Mouse (Mus musculus): Measurements from ENCODE around the gene Mgrn1. TPM values are rescaled to one million over a fixed set of nuclear protein-coding genes. Genes with fewer than 3 reads are reported as not detected.

The Mgrn1 gene
- polyA plus RNA-seq (2017; shearing (Covaris generic)), result 80.7 TPM

GRCm38 (mm10) chr16:4885760-4886689 lies at the start of gene Mgrn1:
TSS of gene Mgrn1 (plus strand) at chr16:4886249.

GRCm38 (mm10) chr16:4880136-4880825 lies 5.8 kb upstream of the Mgrn1 start, which contains the start of gene Ubald1:
TSS of gene Ubald1 (minus strand) at chr16:4880315.

GRCm38 (mm10) chr16:4938461-4938860 lies 52.4 kb downstream of the Mgrn1 start, which contains the start of gene Nudt16l1:
TSS of gene Nudt16l1 (plus strand) at chr16:4938761.

GRCm38 (mm10) chr16:4963797-4964709 lies 78.0 kb downstream of the Mgrn1 start, which contains the start of gene Anks3:
TSS of gene Anks3 (minus strand) at chr16:4964205.

Other genes starting within 250 kb of the Mgrn1 start
- gene Vasn, start 246.3 kb upstream of the Mgrn1 start, polyA plus RNA-seq (2017; shearing (Covaris generic)), result 0.96 TPM
- gene Dnaja3, start 246.3 kb upstream of the Mgrn1 start, polyA plus RNA-seq (2017; shearing (Covaris generic)), result 68.3 TPM
- gene Coro7, start 206.5 kb upstream of the Mgrn1 start, polyA plus RNA-seq (2017; shearing (Covaris generic)), result 180 TPM
- 9.6 TPM for gene Nmral1, start 166.9 kb upstream of the Mgrn1 start, polyA plus RNA-seq (2017; shearing (Covaris generic))
- gene Hmox2, start 159.9 kb upstream of the Mgrn1 start, polyA plus RNA-seq (2017; shearing (Covaris generic)), result 104 TPM
- 45.5 TPM for gene Cdip1, start 96.0 kb upstream of the Mgrn1 start, polyA plus RNA-seq (2017; shearing (Covaris generic))
- gene 4930562C15Rik, start 50.8 kb upstream of the Mgrn1 start, polyA plus RNA-seq (2017; shearing (Covaris generic)), result 0.35 TPM
- 53.9 TPM for gene Ubald1, start 5.9 kb upstream of the Mgrn1 start, polyA plus RNA-seq (2017; shearing (Covaris generic))
- gene Nudt16l1, start 52.5 kb downstream of the Mgrn1 start, polyA plus RNA-seq (2017; shearing (Covaris generic)), result 163 TPM
- 96.9 TPM for gene Anks3, start 78.0 kb downstream of the Mgrn1 start, polyA plus RNA-seq (2017; shearing (Covaris generic))
- gene Sept12, start 111.6 kb downstream of the Mgrn1 start, polyA plus RNA-seq (2017; shearing (Covaris generic)), result not detected
- gene Smim22, start 121.0 kb downstream of the Mgrn1 start, polyA plus RNA-seq (2017; shearing (Covaris generic)), result not detected
- 24.5 TPM for gene Rogdi, start 127.3 kb downstream of the Mgrn1 start, polyA plus RNA-seq (2017; shearing (Covaris generic))
- gene Glyr1, start 163.6 kb downstream of the Mgrn1 start, polyA plus RNA-seq (2017; shearing (Covaris generic)), result 188 TPM
- 16.7 TPM for gene Ubn1, start 163.8 kb downstream of the Mgrn1 start, polyA plus RNA-seq (2017; shearing (Covaris generic))
- gene Ppl, start 246.2 kb downstream of the Mgrn1 start, polyA plus RNA-seq (2017; shearing (Covaris generic)), result not detected